Mouse (Mus musculus): ENCODE data around the gene Rnasel.

Gene Rnasel

GRCm38 (mm10) chr1:153736096-153736495 is 13.1 kb upstream of the Rnasel start:
- DNase-seq (ENCODE audit: low read depth), result no peak

GRCm38 (mm10) chr1:153737101-153738085 is 11.8 kb upstream of the Rnasel start:
- DNase-seq (ENCODE audit: low read depth), result no peak

GRCm38 (mm10) chr1:153739437-153740015 is 9.7 kb upstream of the Rnasel start:
- no peak for DNase-seq (ENCODE audit: low read depth)

GRCm38 (mm10) chr1:153740145-153740544 is 9.1 kb upstream of the Rnasel start, which contains the start of gene Rgs16:
Gene Rgs16, plus strand, starts transcription at chr1:153740349.
- no peak for DNase-seq (ENCODE audit: low read depth)

GRCm38 (mm10) chr1:153740775-153741400 is 8.3 kb upstream of the Rnasel start:
- DNase-seq (ENCODE audit: low read depth), result no peak

GRCm38 (mm10) chr1:153741551-153742316 is 7.5 kb upstream of the Rnasel start:
- DNase-seq (ENCODE audit: low read depth), result no peak

- DNase-seq (ENCODE audit: low read depth), result peak; percentile 58
These were observed 6.7 kb upstream of the Rnasel start for GRCm38 (mm10) chr1:153742374-153743155.

DNA sequence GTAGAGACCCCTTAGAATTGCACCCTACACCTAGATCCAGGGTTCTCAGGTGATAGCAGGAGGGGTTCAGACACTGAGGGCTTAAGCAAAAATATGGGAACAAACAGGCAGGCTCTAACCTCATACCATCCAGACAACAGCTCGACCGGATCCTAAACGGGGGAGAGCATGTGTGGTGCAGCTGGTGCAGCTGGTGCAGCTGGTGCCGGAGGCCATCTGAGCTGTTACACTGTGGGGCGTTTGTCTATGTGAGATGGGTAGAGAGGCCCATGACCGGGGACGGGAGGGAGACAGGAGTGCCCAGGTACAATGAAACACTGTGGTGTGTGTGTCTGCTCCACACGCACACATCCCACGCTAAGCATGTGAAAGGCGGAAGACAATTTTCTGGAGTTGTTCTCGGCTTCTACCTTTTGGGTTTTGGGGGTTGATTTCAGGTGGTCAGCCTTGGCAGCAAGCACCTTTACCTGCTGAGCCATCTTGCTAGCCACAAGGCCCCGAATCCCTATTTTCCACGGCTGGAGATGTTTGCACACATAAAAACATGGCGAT is 3.0 kb upstream of the Rnasel start:
- peak; percentile 7 for DNase-seq (ENCODE audit: low read depth)

GRCm38 (mm10) chr1:153746728-153747127 is 2.5 kb upstream of the Rnasel start:
- DNase-seq (ENCODE audit: low read depth), result peak; percentile 70

- DNase-seq (ENCODE audit: low read depth), result peak; percentile 31
These were observed 1.2 kb upstream of the Rnasel start for GRCm38 (mm10) chr1:153747861-153748530.

- DNase-seq (ENCODE audit: low read depth), result peak; percentile 66
These were observed 677 bp upstream of the Rnasel start for GRCm38 (mm10) chr1:153748549-153748948.

DNA sequence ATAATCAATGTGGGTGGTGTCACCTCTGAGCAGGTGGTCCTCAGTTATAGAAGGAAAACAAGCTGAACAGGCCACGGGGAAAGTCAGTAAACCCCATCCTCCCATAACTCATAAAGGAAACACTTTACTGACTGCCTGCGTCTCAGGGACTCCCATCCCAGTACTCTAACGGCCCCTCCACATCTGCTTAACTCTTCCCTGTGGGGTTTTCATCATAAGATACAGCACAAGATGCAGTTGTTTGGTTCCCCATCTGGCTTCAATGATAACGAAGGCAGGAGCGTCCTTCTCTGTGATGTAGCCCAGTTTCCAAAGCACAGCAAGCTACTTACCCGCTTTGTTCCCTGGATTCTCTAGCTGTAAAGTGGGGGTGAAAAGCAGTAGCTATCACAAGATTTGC is 828 bp downstream of the Rnasel start:
- no peak for DNase-seq (ENCODE audit: low read depth)

- peak; percentile 78 for DNase-seq (ENCODE audit: low read depth)
These were observed 2.6 kb downstream of the Rnasel start for GRCm38 (mm10) chr1:153751763-153752301.

DNA sequence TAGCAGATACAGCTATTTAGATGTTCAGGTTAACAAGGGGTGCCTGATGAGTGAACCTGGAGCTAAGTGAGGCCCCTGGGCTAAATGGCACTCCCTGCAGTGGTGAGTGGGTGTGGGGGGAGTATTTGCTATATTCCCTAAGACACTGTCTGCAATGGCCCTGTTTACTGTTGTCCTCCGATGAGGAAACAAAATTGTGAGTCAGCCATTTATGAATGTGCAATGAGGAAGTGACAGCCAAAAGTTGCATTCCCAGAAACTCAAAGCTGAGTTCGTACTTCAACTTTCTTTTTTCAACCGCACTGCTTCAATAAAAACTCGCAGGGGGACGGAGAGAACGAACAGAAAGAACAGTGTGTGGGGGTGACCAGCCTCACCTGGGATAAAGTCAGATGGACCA is 3.3 kb downstream of the Rnasel start:
- peak; percentile 55 for DNase-seq (ENCODE audit: low read depth)

- DNase-seq (ENCODE audit: low read depth), result no peak
These were observed 4.7 kb downstream of the Rnasel start for GRCm38 (mm10) chr1:153753725-153754464.

GRCm38 (mm10) chr1:153764136-153764535 is 14.9 kb downstream of the Rnasel start:
- no peak for DNase-seq (ENCODE audit: low read depth)

DNA sequence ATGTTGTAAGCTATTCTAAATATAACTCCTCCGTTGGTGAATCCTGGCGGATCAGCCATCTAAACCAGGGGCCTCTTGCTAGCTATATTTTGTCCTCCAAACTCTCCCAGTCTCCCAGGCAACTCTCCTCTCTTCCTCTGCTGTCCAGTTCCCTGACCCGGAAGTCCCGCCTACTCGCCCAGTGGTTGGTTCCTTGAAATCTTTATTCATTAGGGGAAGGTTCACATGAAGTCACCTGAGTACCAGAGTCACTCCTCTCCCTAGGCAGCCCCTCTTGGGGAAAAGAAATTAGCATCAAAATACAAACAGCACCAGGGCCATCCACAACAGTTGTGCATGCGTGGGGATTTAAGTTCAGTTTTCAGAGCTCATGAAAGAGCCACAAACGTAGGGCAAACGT is 17.1 kb downstream of the Rnasel start:
- DNase-seq (ENCODE audit: low read depth), result no peak

DNA sequence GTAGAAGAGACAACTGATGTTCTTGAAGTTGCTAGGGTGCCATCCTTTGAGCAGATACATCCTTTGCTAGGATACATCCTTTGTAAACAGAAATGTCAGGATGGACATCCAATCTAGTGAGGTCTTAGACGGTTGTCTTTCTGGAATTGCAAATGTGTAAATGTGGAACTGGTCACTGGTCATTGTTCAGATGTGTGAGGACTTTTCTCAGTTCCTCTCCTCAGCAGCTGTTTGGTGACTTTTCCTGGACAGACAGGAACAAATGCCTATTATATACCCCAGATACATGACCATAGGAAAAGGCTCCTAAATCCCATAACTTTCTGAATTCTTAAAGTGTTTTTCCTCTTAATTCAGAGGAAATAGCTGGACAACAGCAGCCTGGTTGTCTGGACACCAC is 18.1 kb downstream of the Rnasel start:
- DNase-seq (ENCODE audit: low read depth), result no peak

DNA sequence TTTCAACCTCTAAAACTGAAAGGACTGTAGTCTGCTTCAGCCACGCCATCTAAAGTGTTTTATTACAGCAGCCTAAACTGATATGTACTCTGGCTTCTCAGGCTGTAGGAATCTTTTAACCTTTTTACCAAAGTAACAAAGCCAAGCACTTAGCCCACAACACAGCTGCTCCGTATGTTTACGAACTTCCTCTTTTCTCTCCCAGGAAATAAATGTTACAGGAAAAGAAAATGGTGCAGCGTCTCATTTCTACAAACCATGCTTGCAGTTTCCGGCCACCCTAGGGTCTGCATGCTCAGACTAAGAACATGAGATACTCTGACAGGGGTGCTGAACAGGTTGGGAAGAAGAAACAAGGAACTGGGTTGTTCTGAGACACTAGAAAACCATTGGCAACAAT is 19.2 kb downstream of the Rnasel start:
- peak; percentile 10 for DNase-seq (ENCODE audit: low read depth)
